Mouse (Mus musculus): ENCODE measurements around the gene Sectm1b. TPM values are rescaled to one million over a fixed set of nuclear protein-coding genes. Genes with fewer than 3 reads are reported as not detected.
"Not testable (repeated sequence)": the region's sequence is repeated elsewhere in the genome, so short reads cannot be mapped to it uniquely, and the experiment has no call there.

Gene Sectm1b
- polyA plus RNA-seq, 1 experiment from 2014 or later, result 0.32 TPM

DNA sequence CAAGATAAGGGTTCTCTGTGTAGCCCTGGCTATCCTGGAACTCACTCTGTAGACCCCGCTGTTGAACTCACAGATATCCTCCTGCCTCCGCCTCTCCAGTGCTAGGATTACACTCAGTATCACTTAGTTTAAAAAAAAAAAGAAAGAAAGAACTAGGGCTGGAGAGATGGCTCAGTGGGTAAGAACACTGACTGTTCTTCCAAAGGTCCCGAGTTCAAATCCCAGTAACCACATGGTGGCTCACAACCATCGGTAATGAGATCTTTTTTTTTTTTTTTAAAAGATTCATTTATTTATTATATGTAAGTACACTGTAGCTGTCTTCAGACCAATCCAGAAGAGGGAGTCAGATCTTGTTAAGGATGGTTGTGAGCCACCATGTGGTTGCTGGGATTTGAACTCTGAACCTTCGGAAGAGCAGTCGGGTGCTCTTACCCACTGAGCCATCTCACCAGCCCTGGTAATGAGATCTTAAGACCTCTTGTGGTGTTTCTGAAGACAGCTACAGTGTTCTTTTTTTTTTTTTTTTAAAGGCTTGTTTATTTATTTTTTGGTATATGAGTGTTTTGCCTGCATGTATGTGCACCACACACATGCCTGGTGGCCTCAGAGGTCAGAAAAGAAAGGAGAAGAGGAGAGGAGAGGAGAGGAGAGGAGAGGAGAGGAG is 2.8 kb downstream of the Sectm1b start:
- not testable (repeated sequence) for H3K9ac ChIP-seq (replicated peaks; ENCODE audit: low read depth, low read length); H3K27ac ChIP-seq (ENCODE audit: low read length); H3K4me2 ChIP-seq (replicated peaks; ENCODE audit: low read depth, low read length); H3K4me3 ChIP-seq (ENCODE audit: low read depth, low read length); H3K9me3 ChIP-seq (ENCODE audit: control insufficient read depth, low read depth, low read length); H3K36me3 ChIP-seq (ENCODE audit: control insufficient read depth, insufficient read depth, low read length); H3K4me1 ChIP-seq (ENCODE audit: control insufficient read depth, insufficient read depth, low read length); ATAC-seq (ENCODE audit: insufficient number of reproducible peaks, insufficient read depth, low FRiP score, low read depth); H3K27me3 ChIP-seq (ENCODE audit: control insufficient read depth, insufficient read depth, low read length)
- 90% methylated on average over 6 of the region's 6 CpGs for WGBS

DNA sequence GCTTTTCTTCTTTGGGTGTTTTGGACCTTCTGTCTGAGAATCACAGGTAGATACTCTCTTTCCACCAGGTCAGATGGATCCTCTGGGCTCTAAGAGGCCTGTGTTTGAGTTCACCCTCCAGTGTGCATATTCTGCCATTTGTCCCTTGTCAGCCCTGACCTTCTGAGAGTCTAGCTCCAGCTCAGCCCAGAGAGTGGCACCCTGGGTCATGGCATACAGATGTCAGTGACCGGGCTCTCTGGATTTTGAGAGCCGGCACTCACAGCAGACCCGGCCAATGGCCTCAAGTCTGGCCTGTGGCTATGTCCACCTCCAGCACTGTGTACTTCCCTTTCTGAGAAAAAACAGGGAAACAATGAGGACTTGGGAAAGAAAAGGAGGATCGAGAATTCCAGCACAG is 3.9 kb downstream of the Sectm1b start:
- no peak overlapping the region for H3K27ac ChIP-seq (ENCODE audit: low read length)

DNA sequence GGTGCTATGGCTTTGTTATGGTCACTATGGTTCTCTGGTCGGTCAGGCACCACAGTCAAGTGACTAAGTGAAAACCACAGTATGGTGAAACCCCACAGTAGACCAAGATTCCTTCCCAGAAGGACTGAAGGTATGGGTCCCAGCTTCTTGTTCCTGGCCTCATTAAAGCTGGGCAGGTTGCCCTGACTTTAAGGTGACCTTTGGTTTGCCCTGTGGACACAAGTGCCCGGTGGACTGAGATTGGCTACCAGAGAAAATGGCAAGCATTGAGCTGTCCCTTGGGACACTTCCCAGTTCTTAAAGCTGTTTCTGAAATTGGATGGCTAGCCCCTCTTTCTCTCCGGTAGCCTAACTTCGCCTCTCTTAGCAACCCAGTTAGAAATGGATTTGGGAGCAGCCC is 4.4 kb downstream of the Sectm1b start:
- no peaks in the 10 kb centered on the region for H3K36me3 ChIP-seq (ENCODE audit: control insufficient read depth, insufficient read depth, low read length)
- H3K9ac ChIP-seq (replicated peaks; ENCODE audit: low read depth, low read length), result no peak overlapping the region
- no peak overlapping the region for H3K4me2 ChIP-seq (replicated peaks; ENCODE audit: low read depth, low read length)
- H3K27ac ChIP-seq (ENCODE audit: low read length), result no peak overlapping the region
- ATAC-seq (ENCODE audit: insufficient number of reproducible peaks, insufficient read depth, low FRiP score, low read depth), result no peak
- H3K27me3 ChIP-seq (ENCODE audit: control insufficient read depth, insufficient read depth, low read length), result no peaks in the 10 kb centered on the region
- 0 out of 2 replicates have a peak, but pooled peaks cover 9% of the 10 kb centered on the region for H3K4me1 ChIP-seq (ENCODE audit: control insufficient read depth, insufficient read depth, low read length)
- H3K4me3 ChIP-seq (ENCODE audit: low read depth, low read length), result no peak overlapping the region
- 91% methylated on average over 4 of the region's 4 CpGs for WGBS
- H3K9me3 ChIP-seq (ENCODE audit: control insufficient read depth, low read depth, low read length), result no peaks in the 10 kb centered on the region

More for the DNA sequence above, 3.9 kb downstream of the Sectm1b start:
- no peak for ATAC-seq (ENCODE audit: insufficient number of reproducible peaks, insufficient read depth, low FRiP score, low read depth)
- Histone ChIP-seq H3K4me1 (ENCODE audit: control insufficient read depth, insufficient read depth, low read length) (0 out of 2 replicates have a peak, but pooled peaks cover 9% of the 10 kb centered on the region), H3K36me3 (ENCODE audit: control insufficient read depth, insufficient read depth, low read length) (no peaks in the 10 kb centered on the region), H3K9ac (replicated peaks; ENCODE audit: low read depth, low read length) (no peak overlapping the region), H3K4me3 (ENCODE audit: low read depth, low read length) (no peak overlapping the region), H3K4me2 (replicated peaks; ENCODE audit: low read depth, low read length) (no peak overlapping the region), H3K9me3 (ENCODE audit: control insufficient read depth, low read depth, low read length) (no peaks in the 10 kb centered on the region), H3K27me3 (ENCODE audit: control insufficient read depth, insufficient read depth, low read length) (no peaks in the 10 kb centered on the region)
- 83% methylated on average over 4 of the region's 4 CpGs for WGBS

DNA sequence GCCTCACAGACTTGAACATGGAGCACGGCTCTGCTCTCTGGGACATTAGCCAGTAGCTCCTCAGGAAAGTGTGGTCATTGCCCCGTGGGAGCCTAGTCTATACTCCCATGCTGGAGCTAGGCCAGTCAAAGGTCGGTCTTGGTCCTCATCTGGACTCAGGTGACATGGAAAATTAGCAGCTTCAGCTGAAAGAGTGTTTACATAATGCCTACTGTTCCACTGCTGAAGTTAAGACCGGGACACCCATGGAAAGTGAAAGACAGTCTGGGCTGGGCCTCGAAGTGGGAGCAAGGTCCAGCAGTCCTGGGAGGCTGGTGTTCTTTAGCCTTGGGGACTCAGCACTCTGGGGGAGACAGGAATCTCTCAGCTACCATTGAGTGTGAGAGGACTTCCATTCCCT is 5.2 kb downstream of the Sectm1b start:
- no peaks in the 10 kb centered on the region for H3K27me3 ChIP-seq (ENCODE audit: control insufficient read depth, insufficient read depth, low read length)
- H3K4me3 ChIP-seq (ENCODE audit: low read depth, low read length), result no peak overlapping the region
- H3K4me1 ChIP-seq (ENCODE audit: control insufficient read depth, insufficient read depth, low read length), result 0 out of 2 replicates have a peak, but pooled peaks cover 9% of the 10 kb centered on the region
- H3K27ac ChIP-seq (ENCODE audit: low read length), result no peak overlapping the region
- ATAC-seq (ENCODE audit: insufficient number of reproducible peaks, insufficient read depth, low FRiP score, low read depth), result no peak
- no peak overlapping the region for H3K9ac ChIP-seq (replicated peaks; ENCODE audit: low read depth, low read length)
- H3K9me3 ChIP-seq (ENCODE audit: control insufficient read depth, low read depth, low read length), result no peaks in the 10 kb centered on the region
- 77% methylated on average over 5 of the region's 5 CpGs for WGBS
- H3K36me3 ChIP-seq (ENCODE audit: control insufficient read depth, insufficient read depth, low read length), result no peaks in the 10 kb centered on the region
- no peak overlapping the region for H3K4me2 ChIP-seq (replicated peaks; ENCODE audit: low read depth, low read length)

DNA sequence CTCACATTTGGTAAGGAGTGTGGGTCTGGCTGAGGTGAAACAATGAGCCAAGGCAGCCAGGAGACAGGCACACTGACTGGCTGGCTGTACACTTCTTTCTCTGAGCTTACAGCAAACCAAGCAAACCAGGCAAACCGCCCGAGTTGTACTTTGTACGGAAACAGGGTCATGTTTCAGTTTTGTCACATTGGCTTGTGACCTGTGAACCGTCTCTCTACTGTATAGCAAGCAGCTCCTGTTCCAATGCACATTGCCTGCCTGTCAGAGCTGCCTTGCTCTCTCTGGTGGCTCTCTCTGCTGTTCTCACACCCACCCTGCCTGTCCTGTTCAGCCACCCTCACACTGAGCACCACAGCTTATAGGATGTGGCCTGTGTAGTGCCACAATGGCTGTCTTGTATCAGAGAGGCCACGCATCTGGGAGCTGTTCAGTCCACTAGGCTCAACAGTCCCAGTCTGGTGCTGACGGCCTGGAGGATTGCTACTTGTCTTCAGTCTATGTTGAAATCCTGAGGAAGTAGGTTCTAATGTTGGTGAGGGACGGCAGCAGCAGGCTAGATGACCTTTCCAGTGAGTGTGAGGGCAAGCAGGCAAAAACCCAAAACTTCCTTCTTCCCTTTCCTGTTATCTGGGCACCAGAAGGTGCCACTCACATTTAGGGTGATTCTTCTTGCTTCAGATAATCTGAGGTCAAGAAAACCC is 6.7 kb downstream of the Sectm1b start:
- no peak overlapping the region for H3K4me2 ChIP-seq (replicated peaks; ENCODE audit: low read depth, low read length)
- H3K9me3 ChIP-seq (ENCODE audit: control insufficient read depth, low read depth, low read length), result no peaks in the 10 kb centered on the region
- H3K4me3 ChIP-seq (ENCODE audit: low read depth, low read length), result no peak overlapping the region
- peak; percentile 60; the same call in 1 of the 2 replicates for ATAC-seq (ENCODE audit: insufficient number of reproducible peaks, insufficient read depth, low FRiP score, low read depth)
- H3K36me3 ChIP-seq (ENCODE audit: control insufficient read depth, insufficient read depth, low read length), result no peaks in the 10 kb centered on the region
- H3K4me1 ChIP-seq (ENCODE audit: control insufficient read depth, insufficient read depth, low read length), result 0 out of 2 replicates have a peak, but pooled peaks cover 4% of the 10 kb centered on the region
- H3K27ac ChIP-seq (ENCODE audit: low read length), result no peak overlapping the region; the same call in 1 of the 2 replicates
- WGBS, result 57% methylated on average over 7 of the region's 7 CpGs
- no peak overlapping the region for H3K9ac ChIP-seq (replicated peaks; ENCODE audit: low read depth, low read length)
- no peaks in the 10 kb centered on the region for H3K27me3 ChIP-seq (ENCODE audit: control insufficient read depth, insufficient read depth, low read length)

DNA sequence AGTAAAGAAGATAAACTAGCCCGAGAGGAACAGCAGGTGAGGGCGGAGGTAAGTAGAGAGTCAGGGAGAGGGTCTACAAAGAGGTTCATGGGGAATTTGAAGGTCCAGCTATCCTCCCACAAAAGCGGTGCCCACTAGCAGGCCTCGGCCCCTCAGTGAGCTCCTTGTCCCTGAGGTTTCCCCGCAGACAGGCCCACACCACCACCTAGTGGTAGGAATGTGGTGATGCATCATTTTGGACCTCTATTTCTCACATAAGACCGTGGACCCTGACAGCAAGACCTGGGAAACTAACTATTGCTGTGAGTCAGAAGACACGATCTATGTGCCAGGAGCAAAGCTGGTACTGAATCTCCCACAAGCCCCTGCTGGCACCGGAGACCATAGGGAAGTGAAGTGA is 9.8 kb downstream of the Sectm1b start:
- Histone ChIP-seq H3K4me3 (ENCODE audit: low read depth, low read length) (no peak overlapping the region), H3K36me3 (ENCODE audit: control insufficient read depth, insufficient read depth, low read length) (no peaks in the 10 kb centered on the region), H3K4me1 (ENCODE audit: control insufficient read depth, insufficient read depth, low read length) (no peaks in the 10 kb centered on the region), H3K4me2 (replicated peaks; ENCODE audit: low read depth, low read length) (no peak overlapping the region), H3K9ac (replicated peaks; ENCODE audit: low read depth, low read length) (no peak overlapping the region), H3K9me3 (ENCODE audit: control insufficient read depth, low read depth, low read length) (no peaks in the 10 kb centered on the region), H3K27ac (ENCODE audit: low read length) (no peak overlapping the region), H3K27me3 (ENCODE audit: control insufficient read depth, insufficient read depth, low read length) (no peaks in the 10 kb centered on the region)
- WGBS, result 11% methylated on average over 8 of the region's 8 CpGs
- ATAC-seq (ENCODE audit: insufficient number of reproducible peaks, insufficient read depth, low FRiP score, low read depth), result peak; percentile 53; the same call in 1 of the 2 replicates

DNA sequence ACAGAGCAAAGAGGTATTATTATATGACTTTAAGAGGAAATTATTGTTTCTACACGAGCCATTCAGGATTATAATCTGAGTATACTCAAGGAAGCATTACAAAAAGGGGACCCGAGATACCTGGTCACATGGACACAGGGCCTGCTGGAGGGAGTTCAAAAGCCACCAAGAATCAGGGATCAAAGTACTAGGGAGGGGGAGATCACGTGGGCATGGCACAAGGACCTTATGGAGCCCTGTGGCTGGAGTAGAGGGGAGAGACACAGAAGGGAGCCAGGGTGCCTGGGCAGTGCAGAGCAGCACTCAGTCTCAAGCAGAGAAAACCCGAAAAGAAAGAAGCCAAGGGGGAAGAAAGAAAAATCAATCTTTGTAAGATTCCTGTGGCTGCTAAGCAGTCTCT is 11.0 kb downstream of the Sectm1b start:
- H3K9me3 ChIP-seq (ENCODE audit: control insufficient read depth, low read depth, low read length), result no peaks in the 10 kb centered on the region
- H3K4me2 ChIP-seq (replicated peaks; ENCODE audit: low read depth, low read length), result no peak overlapping the region
- H3K9ac ChIP-seq (replicated peaks; ENCODE audit: low read depth, low read length), result no peak overlapping the region
- H3K27ac ChIP-seq (ENCODE audit: low read length), result no peak overlapping the region
- H3K4me3 ChIP-seq (ENCODE audit: low read depth, low read length), result no peak overlapping the region
- no peaks in the 10 kb centered on the region for H3K4me1 ChIP-seq (ENCODE audit: control insufficient read depth, insufficient read depth, low read length)
- no peaks in the 10 kb centered on the region for H3K27me3 ChIP-seq (ENCODE audit: control insufficient read depth, insufficient read depth, low read length)
- ATAC-seq (ENCODE audit: insufficient number of reproducible peaks, insufficient read depth, low FRiP score, low read depth), result no peak
- WGBS, result 72% methylated on average over 4 of the region's 4 CpGs
- no peaks in the 10 kb centered on the region for H3K36me3 ChIP-seq (ENCODE audit: control insufficient read depth, insufficient read depth, low read length)

DNA sequence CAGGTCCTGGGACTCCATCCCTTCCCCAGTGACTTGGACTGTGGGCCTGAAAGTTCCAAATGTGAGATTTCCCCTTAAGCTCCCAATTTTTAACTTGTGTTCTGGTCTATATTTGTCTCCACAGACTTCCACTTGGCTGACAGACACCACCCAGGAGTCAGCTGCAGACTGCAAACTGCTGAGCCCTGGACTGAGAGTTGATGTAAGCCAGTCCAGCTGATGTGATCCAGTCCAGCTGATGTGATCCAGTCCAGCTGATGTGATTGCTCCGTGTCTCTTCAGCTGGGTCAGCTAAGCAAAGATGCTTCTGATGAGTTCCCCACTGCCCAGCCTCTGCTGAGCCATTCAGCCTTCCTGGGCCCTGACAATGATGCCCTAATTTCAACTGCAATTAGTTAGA is 11.6 kb downstream of the Sectm1b start:
- Histone ChIP-seq H3K9me3 (ENCODE audit: control insufficient read depth, low read depth, low read length) (no peaks in the 10 kb centered on the region), H3K4me1 (ENCODE audit: control insufficient read depth, insufficient read depth, low read length) (no peaks in the 10 kb centered on the region), H3K27me3 (ENCODE audit: control insufficient read depth, insufficient read depth, low read length) (no peaks in the 10 kb centered on the region), H3K4me3 (ENCODE audit: low read depth, low read length) (no peak overlapping the region), H3K9ac (replicated peaks; ENCODE audit: low read depth, low read length) (no peak overlapping the region), H3K4me2 (replicated peaks; ENCODE audit: low read depth, low read length) (no peak overlapping the region), H3K27ac (ENCODE audit: low read length) (no peak overlapping the region), H3K36me3 (ENCODE audit: control insufficient read depth, insufficient read depth, low read length) (no peaks in the 10 kb centered on the region)
- 38% methylated on average over 1 of the region's 1 CpGs for WGBS
- ATAC-seq (ENCODE audit: insufficient number of reproducible peaks, insufficient read depth, low FRiP score, low read depth), result no peak
